Mouse (Mus musculus): ENCODE results near the gene Ccdc3. TPM values are rescaled to one million over a fixed set of nuclear protein-coding genes. Genes with fewer than 3 reads are reported as not detected.
"Not testable (repeated sequence)": the region's sequence is repeated elsewhere in the genome, so short reads cannot be mapped to it uniquely, and the experiment has no call there.

Ccdc3 gene
- polyA plus RNA-seq, 1 experiment from 2014 or later = 21.2 TPM

GRCm38 (mm10) chr2:5215252-5215815 lies 77.8 kb downstream of the Ccdc3 start:
- ATAC-seq (ENCODE audit: insufficient read depth, low FRiP score) = no peak
- Histone ChIP-seq H3K36me3 (ENCODE audit: control insufficient read depth, insufficient read depth, low read length) (no peaks in the 10 kb centered on the region), H3K4me1 (ENCODE audit: control insufficient read depth, insufficient read depth, low read length) (no peaks in the 10 kb centered on the region), H3K27ac (ENCODE audit: low read length) (no peak overlapping the region), H3K4me2 (ENCODE audit: low read depth, low read length) (no peak overlapping the region), H3K4me3 (replicated peaks; ENCODE audit: low read length) (no peak overlapping the region), H3K9ac (ENCODE audit: low read length) (no peak overlapping the region), H3K9me3 (replicated peaks; ENCODE audit: control insufficient read depth, low read length) (no peaks in the 10 kb centered on the region), H3K27me3 (ENCODE audit: control insufficient read depth, insufficient read depth, low read length) (no peaks in the 10 kb centered on the region)
- 57% methylated on average over 9 of the region's 9 CpGs for WGBS

- H3K27me3 ChIP-seq (ENCODE audit: control insufficient read depth, insufficient read depth, low read length) = no peaks in the 10 kb centered on the region
- no peak overlapping the region for H3K4me3 ChIP-seq (replicated peaks; ENCODE audit: low read length)
- no peaks in the 10 kb centered on the region for H3K9me3 ChIP-seq (replicated peaks; ENCODE audit: control insufficient read depth, low read length)
- no peak overlapping the region for H3K4me2 ChIP-seq (ENCODE audit: low read depth, low read length)
- H3K36me3 ChIP-seq (ENCODE audit: control insufficient read depth, insufficient read depth, low read length) = no peaks in the 10 kb centered on the region
- WGBS = 61% methylated on average over 1 of the region's 1 CpGs
- no peak overlapping the region for H3K27ac ChIP-seq (ENCODE audit: low read length)
- no peaks in the 10 kb centered on the region for H3K4me1 ChIP-seq (ENCODE audit: control insufficient read depth, insufficient read depth, low read length)
- H3K9ac ChIP-seq (ENCODE audit: low read length) = no peak overlapping the region
- ATAC-seq (ENCODE audit: insufficient read depth, low FRiP score) = no peak
Measured at GRCm38 (mm10) chr2:5219206-5219605, 81.6 kb downstream of the Ccdc3 start.

DNA sequence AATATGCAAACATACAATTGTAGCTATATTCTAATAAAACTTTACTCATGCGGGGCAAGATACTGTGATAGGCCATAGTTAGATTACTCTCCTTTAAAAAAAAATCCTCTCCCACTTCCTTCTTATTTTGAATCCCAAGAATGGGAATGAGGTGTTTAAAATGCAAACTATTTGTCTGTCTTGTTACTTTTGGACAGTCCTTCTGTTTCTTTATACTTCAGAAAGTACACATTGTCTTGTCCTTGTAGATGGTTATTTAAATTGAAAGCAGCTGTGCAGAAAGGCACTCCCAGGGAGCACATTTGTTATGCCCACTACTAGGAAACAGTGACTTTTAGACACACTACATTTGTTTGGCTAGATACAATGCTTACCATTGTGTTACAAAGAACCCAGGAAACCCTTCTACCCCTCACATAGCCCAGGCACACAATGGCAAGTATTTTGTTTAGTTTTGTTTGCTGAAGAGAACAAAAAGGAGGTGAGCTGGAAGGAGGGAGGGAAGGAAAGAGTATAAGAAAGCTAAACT lies 82.3 kb downstream of the Ccdc3 start:
- no peak overlapping the region for H3K4me3 ChIP-seq (replicated peaks; ENCODE audit: low read length)
- no peak for ATAC-seq (ENCODE audit: insufficient read depth, low FRiP score)
- H3K4me2 ChIP-seq (ENCODE audit: low read depth, low read length) = no peak overlapping the region
- H3K4me1 ChIP-seq (ENCODE audit: control insufficient read depth, insufficient read depth, low read length) = no peaks in the 10 kb centered on the region
- H3K27ac ChIP-seq (ENCODE audit: low read length) = no peak overlapping the region
- no peaks in the 10 kb centered on the region for H3K9me3 ChIP-seq (replicated peaks; ENCODE audit: control insufficient read depth, low read length)
- H3K36me3 ChIP-seq (ENCODE audit: control insufficient read depth, insufficient read depth, low read length) = no peaks in the 10 kb centered on the region
- 84% methylated on average over 1 of the region's 1 CpGs for WGBS
- H3K27me3 ChIP-seq (ENCODE audit: control insufficient read depth, insufficient read depth, low read length) = no peaks in the 10 kb centered on the region
- no peak overlapping the region for H3K9ac ChIP-seq (ENCODE audit: low read length)

GRCm38 (mm10) chr2:5222571-5222970 lies 85.0 kb downstream of the Ccdc3 start:
- whole genome bisulfite sequencing = 42% methylated on average over 2 of the region's 2 CpGs
- Histone ChIP-seq H3K9ac (ENCODE audit: low read length) (no peak overlapping the region), H3K4me2 (ENCODE audit: low read depth, low read length) (no peak overlapping the region), H3K27me3 (ENCODE audit: control insufficient read depth, insufficient read depth, low read length) (no peaks in the 10 kb centered on the region), H3K4me1 (ENCODE audit: control insufficient read depth, insufficient read depth, low read length) (no peaks in the 10 kb centered on the region), H3K36me3 (ENCODE audit: control insufficient read depth, insufficient read depth, low read length) (no peaks in the 10 kb centered on the region), H3K4me3 (replicated peaks; ENCODE audit: low read length) (no peak overlapping the region), H3K9me3 (replicated peaks; ENCODE audit: control insufficient read depth, low read length) (no peaks in the 10 kb centered on the region), H3K27ac (ENCODE audit: low read length) (no peak overlapping the region)
- ATAC-seq (ENCODE audit: insufficient read depth, low FRiP score) = no peak

GRCm38 (mm10) chr2:5236846-5237482 lies 99.4 kb downstream of the Ccdc3 start:
- Histone ChIP-seq H3K4me1 (ENCODE audit: control insufficient read depth, insufficient read depth, low read length) (peaks cover 8% of the 10 kb centered on the region), H3K4me3 (replicated peaks; ENCODE audit: low read length) (no peak overlapping the region), H3K9ac (ENCODE audit: low read length) (no peak overlapping the region), H3K4me2 (ENCODE audit: low read depth, low read length) (no peak overlapping the region), H3K27ac (ENCODE audit: low read length) (no peak overlapping the region), H3K27me3 (ENCODE audit: control insufficient read depth, insufficient read depth, low read length) (no peaks in the 10 kb centered on the region), H3K36me3 (ENCODE audit: control insufficient read depth, insufficient read depth, low read length) (no peaks in the 10 kb centered on the region), H3K9me3 (replicated peaks; ENCODE audit: control insufficient read depth, low read length) (no peaks in the 10 kb centered on the region)
- WGBS = 84% methylated on average over 3 of the region's 3 CpGs
- no peak for ATAC-seq (ENCODE audit: insufficient read depth, low FRiP score)

- Histone ChIP-seq H3K4me2 (ENCODE audit: low read depth, low read length) (no peak overlapping the region), H3K9ac (ENCODE audit: low read length) (no peak overlapping the region), H3K4me3 (replicated peaks; ENCODE audit: low read length) (no peak overlapping the region), H3K36me3 (ENCODE audit: control insufficient read depth, insufficient read depth, low read length) (no peaks in the 10 kb centered on the region), H3K9me3 (replicated peaks; ENCODE audit: control insufficient read depth, low read length) (no peaks in the 10 kb centered on the region), H3K27me3 (ENCODE audit: control insufficient read depth, insufficient read depth, low read length) (no peaks in the 10 kb centered on the region), H3K4me1 (ENCODE audit: control insufficient read depth, insufficient read depth, low read length) (peaks cover 9% of the 10 kb centered on the region), H3K27ac (ENCODE audit: low read length) (no peak overlapping the region)
- no peak for ATAC-seq (ENCODE audit: insufficient read depth, low FRiP score)
- 77% methylated on average over 5 of the region's 5 CpGs for WGBS
Measured at GRCm38 (mm10) chr2:5237870-5238269, 100.3 kb downstream of the Ccdc3 start.

GRCm38 (mm10) chr2:5239492-5239891 lies 101.9 kb downstream of the Ccdc3 start:
- WGBS = 47% methylated on average over 4 of the region's 4 CpGs
- no peak for ATAC-seq (ENCODE audit: insufficient read depth, low FRiP score)
- no peaks in the 10 kb centered on the region for H3K9me3 ChIP-seq (replicated peaks; ENCODE audit: control insufficient read depth, low read length)
- no peak overlapping the region for H3K27ac ChIP-seq (ENCODE audit: low read length)
- H3K27me3 ChIP-seq (ENCODE audit: control insufficient read depth, insufficient read depth, low read length) = no peaks in the 10 kb centered on the region
- no peak overlapping the region for H3K9ac ChIP-seq (ENCODE audit: low read length)
- H3K4me1 ChIP-seq (ENCODE audit: control insufficient read depth, insufficient read depth, low read length) = peaks cover 9% of the 10 kb centered on the region
- no peak overlapping the region for H3K4me3 ChIP-seq (replicated peaks; ENCODE audit: low read length)
- no peaks in the 10 kb centered on the region for H3K36me3 ChIP-seq (ENCODE audit: control insufficient read depth, insufficient read depth, low read length)
- H3K4me2 ChIP-seq (ENCODE audit: low read depth, low read length) = no peak overlapping the region

GRCm38 (mm10) chr2:5241469-5241897 lies 103.9 kb downstream of the Ccdc3 start:
- Histone ChIP-seq H3K27ac (ENCODE audit: low read length) (no peak overlapping the region), H3K9me3 (replicated peaks; ENCODE audit: control insufficient read depth, low read length) (no peaks in the 10 kb centered on the region), H3K4me3 (replicated peaks; ENCODE audit: low read length) (no peak overlapping the region), H3K4me2 (ENCODE audit: low read depth, low read length) (no peak overlapping the region), H3K27me3 (ENCODE audit: control insufficient read depth, insufficient read depth, low read length) (no peaks in the 10 kb centered on the region), H3K9ac (ENCODE audit: low read length) (no peak overlapping the region), H3K36me3 (ENCODE audit: control insufficient read depth, insufficient read depth, low read length) (no peaks in the 10 kb centered on the region), H3K4me1 (ENCODE audit: control insufficient read depth, insufficient read depth, low read length) (peaks cover 9% of the 10 kb centered on the region)
- 43% methylated on average over 6 of the region's 6 CpGs for WGBS
- peak; percentile 56; the same call in 1 of the 2 replicates for ATAC-seq (ENCODE audit: insufficient read depth, low FRiP score)

GRCm38 (mm10) chr2:5249199-5249598 lies 111.6 kb downstream of the Ccdc3 start:
- H3K9ac ChIP-seq (ENCODE audit: low read length); H3K36me3 ChIP-seq (ENCODE audit: control insufficient read depth, insufficient read depth, low read length); H3K27ac ChIP-seq (ENCODE audit: low read length); H3K4me2 ChIP-seq (ENCODE audit: low read depth, low read length); H3K4me1 ChIP-seq (ENCODE audit: control insufficient read depth, insufficient read depth, low read length); H3K9me3 ChIP-seq (replicated peaks; ENCODE audit: control insufficient read depth, low read length); H3K27me3 ChIP-seq (ENCODE audit: control insufficient read depth, insufficient read depth, low read length); ATAC-seq (ENCODE audit: insufficient read depth, low FRiP score); H3K4me3 ChIP-seq (replicated peaks; ENCODE audit: low read length): not testable (repeated sequence)
- WGBS = 92% methylated on average over 6 of the region's 6 CpGs

Measured in stomach, embryonic 16.5 days (tissue).